ENCODE assay signal across 8 mouse cellular contexts in genomic region chr2:27505539-27505938, GRCm38 (mm10). TPM values are rescaled to one million over a fixed set of nuclear protein-coding genes. Genes with fewer than 3 reads are reported as not detected.
DNase-seq lines count a peak whose midpoint lies in the region; ATAC-seq and TF ChIP-seq lines count a peak whose summit lies in the region.

No protein-coding gene starts in this region.

- peak; percentile 77 for ATAC-seq in lung, embryonic 15.5 days (ENCODE audit: borderline replicate concordance, extremely low read depth, low FRiP score, low TSS enrichment)
- ATAC-seq in forebrain, embryonic 12.5 days (ENCODE audit: low FRiP score) = no peak
- ATAC-seq in granulocyte monocyte progenitor cell, adult 5-6 weeks (replicated peaks; ENCODE audit: poor library complexity, severe bottlenecking) = no peak

- 13% methylated on average over 6 of the region's 6 CpGs for WGBS in kidney, adult 2 months
- 4% methylated on average over 6 of the region's 6 CpGs for WGBS in lung, embryonic 15.5 days
- 10% methylated on average over 6 of the region's 6 CpGs for WGBS in forebrain, embryonic 12.5 days

- H3K4me1 ChIP-seq in kidney, adult 2 months (ENCODE audit: control insufficient read depth, insufficient read depth, low read length) = peaks cover 6% of the 10 kb centered on the region; the same call in 1 of the 2 replicates
- peaks cover 30% of the 10 kb centered on the region for H3K4me1 ChIP-seq in lung, embryonic 15.5 days
- H3K4me1 ChIP-seq in forebrain, embryonic 12.5 days = no peaks in the 10 kb centered on the region

- H3K36me3 ChIP-seq in kidney, adult 2 months (ENCODE audit: control insufficient read depth, insufficient read depth, low read length) = no peaks in the 10 kb centered on the region
- no peaks in the 10 kb centered on the region for H3K36me3 ChIP-seq in lung, embryonic 15.5 days
- no peaks in the 10 kb centered on the region for H3K36me3 ChIP-seq in forebrain, embryonic 12.5 days (replicated peaks)

- H3K27me3 ChIP-seq in kidney, adult 2 months (replicated peaks; ENCODE audit: control insufficient read depth, insufficient read depth, low read length) = no peaks in the 10 kb centered on the region
- H3K27me3 ChIP-seq in lung, embryonic 15.5 days = no peaks in the 10 kb centered on the region
- H3K27me3 ChIP-seq in forebrain, embryonic 12.5 days = no peaks in the 10 kb centered on the region

- no peak overlapping the region for H3K4me3 ChIP-seq in kidney, adult 2 months (ENCODE audit: insufficient read depth, low read depth, low read length)
- H3K4me3 ChIP-seq in lung, embryonic 15.5 days = no peak overlapping the region
- no peak overlapping the region for H3K4me3 ChIP-seq in forebrain, embryonic 12.5 days (replicated peaks)

- peak; percentile 99 for DNase-seq in ES-CJ7 (ENCODE audit: low read depth, low spot score)
- peak; percentile 47 for DNase-seq in embryo, embryonic 11.5 days (ENCODE audit: low read depth, low spot score)
- peak; percentile 54 for DNase-seq in kidney, adult 2 months
- no peak for DNase-seq in gastrocnemius, postnatal 25 days
- DNase-seq in right cerebral cortex, adult 18-20 months = no peak

- no peaks in the 10 kb centered on the region for H3K9me3 ChIP-seq in lung, embryonic 15.5 days
- H3K9me3 ChIP-seq in forebrain, embryonic 12.5 days = no peaks in the 10 kb centered on the region

- H3K9ac ChIP-seq in lung, embryonic 15.5 days = no peak overlapping the region
- no peak overlapping the region for H3K9ac ChIP-seq in forebrain, embryonic 12.5 days

- H3K27ac ChIP-seq in kidney, adult 2 months (ENCODE audit: insufficient read depth, low read depth, low read length) = no peak overlapping the region
- peak overlapping the region; percentile 80 for H3K27ac ChIP-seq in lung, embryonic 15.5 days
- no peak overlapping the region for H3K27ac ChIP-seq in forebrain, embryonic 12.5 days

- TF ChIP-seq POLR2A in kidney, adult 2 months (IDR thresholded peaks at IDR 0.05; ENCODE audit: low read depth, low read length) = no peak

- H3K4me2 ChIP-seq in lung, embryonic 15.5 days = no peak overlapping the region; the same call in 1 of the 2 replicates
- no peak overlapping the region for H3K4me2 ChIP-seq in forebrain, embryonic 12.5 days

- TF ChIP-seq CTCF in kidney, adult 2 months (conservative IDR thresholded peaks at IDR 0.05; ENCODE audit: insufficient read depth, insufficient read length, low read depth, low read length) = peak; percentile 48; the same call in 1 of the 2 replicates

RNA-seq across cellular contexts. Expression of gene Brd3, which starts 1.9 kb away (rescaled TPM):
- 16.4 and 16.7 TPM in 2 replicates for polyA plus RNA-seq in kidney, adult 2 months (2012; rRNA removed)
- polyA plus RNA-seq in lung, embryonic 15.5 days (2015; fragmentation: Nextera tagmentation; extraction: Ambion mirVana) = 89.1 and 90.0 TPM in 2 replicates
- 10 to 100 TPM; 20.5 to 25.1 TPM for total RNA-seq in gastrocnemius, postnatal 25 days (2021)
- polyA plus RNA-seq in forebrain, embryonic 12.5 days (2016; fragmentation: Nextera tagmentation; extraction: Ambion mirVana) = 140 and 155 TPM in 2 replicates
- 35.9 and 65.0 TPM in 2 replicates for total RNA-seq in granulocyte monocyte progenitor cell, adult 5-6 weeks (2014; fragmentation: Nextera tagmentation)
- 25.6 and 26.3 TPM in 2 replicates for total RNA-seq in granulocyte monocyte progenitor cell, adult 5-6 weeks (2017)

RNA-seq across cellular contexts. Expression of gene Wdr5, which starts 9.4 kb away (rescaled TPM):
- 28.7 and 29.7 TPM in 2 replicates for polyA plus RNA-seq in kidney, adult 2 months (2012; rRNA removed)
- 60.4 and 61.2 TPM in 2 replicates for polyA plus RNA-seq in lung, embryonic 15.5 days (2015; fragmentation: Nextera tagmentation; extraction: Ambion mirVana)
- 10 to 100 TPM; 15.4 to 18.3 TPM for total RNA-seq in gastrocnemius, postnatal 25 days (2021)
- polyA plus RNA-seq in forebrain, embryonic 12.5 days (2016; fragmentation: Nextera tagmentation; extraction: Ambion mirVana) = 65.3 and 68.3 TPM in 2 replicates
- total RNA-seq in granulocyte monocyte progenitor cell, adult 5-6 weeks (2014; fragmentation: Nextera tagmentation) = 61.9 and 77.1 TPM in 2 replicates
- total RNA-seq in granulocyte monocyte progenitor cell, adult 5-6 weeks (2017) = 76.8 and 88.0 TPM in 2 replicates

Comparison
In these comparisons a context has a peak if more than half of its experiments do, and no peak if none do; other contexts are left out.
1. DNase-seq: peak in ES-CJ7 (single experiment), embryo, embryonic 11.5 days (single experiment) and kidney, adult 2 months (single experiment); none in gastrocnemius, postnatal 25 days (single experiment) and right cerebral cortex, adult 18-20 months (single experiment).